Mouse (Mus musculus): Measurements from ENCODE around the gene Rfxank.

- no peak for TF ChIP-seq POLR2A (IDR thresholded peaks at IDR 0.05; ENCODE audit: insufficient read length, low read depth)
- TF ChIP-seq MAX (IDR thresholded peaks at IDR 0.05; ENCODE audit: low read depth): no peak
- no peak for TF ChIP-seq E2F4 (IDR thresholded peaks at IDR 0.05; ENCODE audit: insufficient read depth)
- no peak for TF ChIP-seq TCF3 (IDR thresholded peaks at IDR 0.05; ENCODE audit: insufficient read length, low read depth)
- TF ChIP-seq USF1 (IDR thresholded peaks at IDR 0.05; ENCODE audit: low read depth): no peak
- no peak for TF ChIP-seq REST (IDR thresholded peaks at IDR 0.05; ENCODE audit: insufficient read depth, insufficient read length)
- TF ChIP-seq CEBPB (IDR thresholded peaks at IDR 0.05; ENCODE audit: insufficient read depth, poor library complexity, severe bottlenecking): no peak
- no peak for TF ChIP-seq POLR2AphosphoS2 (IDR thresholded peaks at IDR 0.05; ENCODE audit: insufficient read length, low read depth)
Observed at GRCm38 (mm10) chr8:70129309-70129952, 9.5 kb downstream of the Rfxank start.

Data from myocyte (in vitro differentiated cells).